Mouse (Mus musculus): ENCODE measurements around the gene Ptprd.

Gene Ptprd

GRCm38 (mm10) chr4:76403219-76403618, 1808.5 kb downstream of the Ptprd start:
- DNase-seq (ENCODE audit: low spot score in 2 of 2), result no peak

GRCm38 (mm10) chr4:76387887-76388286, 1823.9 kb downstream of the Ptprd start:
- no peak for DNase-seq (ENCODE audit: low spot score in 2 of 2)

GRCm38 (mm10) chr4:76386978-76387824, 1824.6 kb downstream of the Ptprd start:
- DNase-seq (ENCODE audit: low spot score in 2 of 2), result no peak

GRCm38 (mm10) chr4:76385818-76386217, 1825.9 kb downstream of the Ptprd start:
- no peak for DNase-seq (ENCODE audit: low spot score in 2 of 2)

- DNase-seq (ENCODE audit: low spot score in 2 of 2), result no peak
Observed at GRCm38 (mm10) chr4:76380312-76380917, 1831.3 kb downstream of the Ptprd start.

- no peak for DNase-seq (ENCODE audit: low spot score in 2 of 2)
Observed at GRCm38 (mm10) chr4:76370041-76370880, 1841.5 kb downstream of the Ptprd start.

- DNase-seq (ENCODE audit: low spot score in 2 of 2), result no peak
Observed at GRCm38 (mm10) chr4:76369101-76369500, 1842.7 kb downstream of the Ptprd start.

GRCm38 (mm10) chr4:76368291-76368690, 1843.5 kb downstream of the Ptprd start:
- no peak for DNase-seq (ENCODE audit: low spot score in 2 of 2)

- DNase-seq (ENCODE audit: low spot score in 2 of 2), result no peak
Observed at GRCm38 (mm10) chr4:76367285-76367684, 1844.5 kb downstream of the Ptprd start.

GRCm38 (mm10) chr4:76365871-76366270, 1845.9 kb downstream of the Ptprd start:
- DNase-seq (ENCODE audit: low spot score in 2 of 2), result no peak

- no peak for DNase-seq (ENCODE audit: low spot score in 2 of 2)
Observed at GRCm38 (mm10) chr4:76361546-76361945, 1850.2 kb downstream of the Ptprd start.

GRCm38 (mm10) chr4:76354167-76354566, 1857.6 kb downstream of the Ptprd start:
- DNase-seq (ENCODE audit: low spot score in 2 of 2), result no peak

GRCm38 (mm10) chr4:76352468-76352867, 1859.3 kb downstream of the Ptprd start:
- DNase-seq (ENCODE audit: low spot score in 2 of 2), result no peak

- DNase-seq (ENCODE audit: low spot score in 2 of 2), result no peak
Observed at GRCm38 (mm10) chr4:76351201-76351979, 1860.4 kb downstream of the Ptprd start.

- no peak for DNase-seq (ENCODE audit: low spot score in 2 of 2)
Observed at GRCm38 (mm10) chr4:76350241-76350962, 1861.4 kb downstream of the Ptprd start.

- no peak for DNase-seq (ENCODE audit: low spot score in 2 of 2)
Observed at GRCm38 (mm10) chr4:76344059-76344458, 1867.7 kb downstream of the Ptprd start.

- DNase-seq (ENCODE audit: low spot score in 2 of 2), result no peak
Observed at GRCm38 (mm10) chr4:76337926-76338325, 1873.8 kb downstream of the Ptprd start.

GRCm38 (mm10) chr4:76327346-76327745, 1884.4 kb downstream of the Ptprd start:
- DNase-seq (ENCODE audit: low spot score in 2 of 2), result no peak

GRCm38 (mm10) chr4:76325646-76326045, 1886.1 kb downstream of the Ptprd start:
- DNase-seq (ENCODE audit: low spot score in 2 of 2), result no peak

GRCm38 (mm10) chr4:76324928-76325327, 1886.8 kb downstream of the Ptprd start:
- no peak for DNase-seq (ENCODE audit: low spot score in 2 of 2)

GRCm38 (mm10) chr4:76324509-76324908, 1887.3 kb downstream of the Ptprd start:
- no peak for DNase-seq (ENCODE audit: low spot score in 2 of 2)
